Mouse (Mus musculus): ENCODE data around the gene Morc4. TPM values are rescaled to one million over a fixed set of nuclear protein-coding genes. Genes with fewer than 3 reads are reported as not detected.

Gene Morc4
- polyA plus RNA-seq, 1 experiment from 2014 or later, result 11.3 TPM

DNA sequence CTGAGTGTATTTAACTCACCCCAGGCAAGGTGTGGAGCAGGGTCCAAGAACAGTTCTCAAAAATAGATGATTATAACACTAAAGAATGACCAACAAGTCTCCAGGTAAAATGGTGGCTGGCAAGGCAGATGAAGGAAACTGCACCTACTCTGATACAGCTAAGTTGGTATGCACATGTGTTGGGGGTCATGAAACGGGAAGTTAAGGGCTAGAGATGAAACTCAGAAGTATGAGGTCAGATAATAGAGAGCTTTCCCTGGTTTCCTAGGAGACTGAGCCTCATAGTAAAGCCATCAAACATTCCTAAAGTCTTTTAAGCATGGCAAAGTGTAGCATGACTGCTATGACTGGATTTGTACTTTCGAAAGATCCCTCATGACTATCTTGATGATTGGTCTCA, 68.4 kb downstream of the Morc4 start:
- no peak overlapping the region for H3K9ac ChIP-seq
- H3K4me2 ChIP-seq, result no peak overlapping the region
- no peak overlapping the region for H3K27ac ChIP-seq
- 43% methylated on average over 2 of the region's 2 CpGs for WGBS (ENCODE audit: insufficient replicate concordance)
- H3K36me3 ChIP-seq, result no peaks in the 10 kb centered on the region
- H3K27me3 ChIP-seq, result no peaks in the 10 kb centered on the region
- no peak for ATAC-seq (ENCODE audit: low read depth)
- H3K4me1 ChIP-seq (replicated peaks), result no peaks in the 10 kb centered on the region
- no peak overlapping the region for H3K4me3 ChIP-seq (replicated peaks)
- no peaks in the 10 kb centered on the region for H3K9me3 ChIP-seq (replicated peaks)
- no peak for DNase-seq

DNA sequence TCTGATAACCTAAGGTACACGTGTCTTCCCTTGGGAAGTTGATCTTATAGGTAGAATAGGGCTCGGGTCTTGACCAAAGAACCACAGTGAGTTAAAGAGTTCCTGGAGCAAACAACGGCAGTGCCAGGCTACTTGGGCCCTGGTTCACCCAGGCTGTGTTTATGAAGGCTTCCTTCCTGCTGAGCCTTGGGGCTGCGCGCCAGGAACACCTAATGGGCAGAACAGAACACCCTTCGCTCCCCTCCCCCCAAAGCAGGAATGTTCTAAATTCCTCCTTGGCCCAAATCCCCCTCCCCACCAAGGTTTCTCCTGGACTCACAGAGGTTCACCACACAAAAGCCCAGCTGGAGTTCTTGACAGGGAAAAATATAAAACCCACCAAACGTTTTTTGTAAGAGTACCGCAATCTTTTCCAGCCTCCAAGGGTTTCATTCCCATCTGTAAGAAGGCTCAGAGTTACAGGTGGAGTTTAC, 71.0 kb downstream of the Morc4 start, which contains the start of gene Cldn2:
TSS of gene Cldn2 (plus strand) at position 423 of the 473 bp plus-strand sequence.
- Histone ChIP-seq H3K27ac (no peak within 1 kb of the TSS), H3K36me3 (no peaks in the 10 kb centered on the region), H3K27me3 (no peaks in the 10 kb centered on the region; the same call in 1 of the 2 replicates), H3K4me1 (replicated peaks) (no peaks in the 10 kb centered on the region), H3K9ac (no peak within 1 kb of the TSS), H3K9me3 (replicated peaks) (no peaks in the 10 kb centered on the region), H3K4me2 (no peak within 1 kb of the TSS), H3K4me3 (replicated peaks) (no peak within 1 kb of the TSS)
- WGBS (ENCODE audit: insufficient replicate concordance), result 69% methylated on average over 8 of the region's 8 CpGs
- no peak for ATAC-seq (ENCODE audit: low read depth)
- no peak for DNase-seq

DNA sequence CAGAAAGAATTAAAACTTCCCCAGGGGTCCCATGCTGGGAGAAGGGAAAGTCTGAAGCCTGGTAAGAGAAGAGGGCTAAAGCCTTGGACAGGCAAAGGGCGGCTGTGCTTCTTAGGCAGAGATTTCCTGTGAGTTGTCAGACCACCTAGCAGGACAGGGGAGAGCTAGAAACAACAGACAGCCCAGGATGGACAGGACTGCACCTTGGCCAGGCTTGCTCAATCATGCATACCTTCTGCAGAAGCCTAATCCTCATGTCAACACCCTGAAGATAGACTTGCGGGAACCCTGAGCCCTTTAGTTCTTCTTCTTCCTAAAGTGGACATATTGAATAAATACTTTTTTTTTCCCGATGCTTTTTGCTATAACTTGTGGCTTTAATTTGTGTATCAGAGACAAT, 71.5 kb downstream of the Morc4 start:
- H3K36me3 ChIP-seq, result no peaks in the 10 kb centered on the region
- H3K9ac ChIP-seq, result no peak overlapping the region
- no peak for DNase-seq
- H3K4me1 ChIP-seq (replicated peaks), result no peaks in the 10 kb centered on the region
- no peak overlapping the region for H3K27ac ChIP-seq
- no peak overlapping the region for H3K4me2 ChIP-seq
- no peaks in the 10 kb centered on the region for H3K9me3 ChIP-seq (replicated peaks)
- H3K27me3 ChIP-seq, result no peaks in the 10 kb centered on the region; the same call in 1 of the 2 replicates
- no peak overlapping the region for H3K4me3 ChIP-seq (replicated peaks)
- 67% methylated on average over 3 of the region's 3 CpGs for WGBS (ENCODE audit: insufficient replicate concordance)
- no peak for ATAC-seq (ENCODE audit: low read depth)

DNA sequence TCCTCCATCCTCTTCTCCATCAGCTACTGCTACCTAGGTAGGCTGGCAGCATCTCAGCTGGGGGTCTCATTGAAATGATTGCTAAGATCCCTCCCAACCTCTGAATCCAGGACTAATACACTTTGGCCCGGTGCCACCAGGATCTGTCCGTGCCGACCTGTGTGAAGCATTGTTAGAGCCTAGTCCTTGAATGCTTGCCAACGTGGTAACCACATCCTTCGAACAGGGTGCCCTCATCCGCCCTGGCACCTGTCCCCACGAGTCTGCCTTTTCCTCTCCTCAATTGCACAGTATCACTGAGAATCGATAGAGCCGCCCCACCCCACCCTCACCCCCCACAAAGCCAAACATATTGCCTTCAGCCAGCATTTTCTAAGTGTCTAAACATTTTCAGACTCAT, 73.6 kb downstream of the Morc4 start:
- H3K27ac ChIP-seq, result no peak overlapping the region
- no peaks in the 10 kb centered on the region for H3K4me1 ChIP-seq (replicated peaks)
- no peaks in the 10 kb centered on the region; the same call in 1 of the 2 replicates for H3K27me3 ChIP-seq
- no peak overlapping the region for H3K4me2 ChIP-seq
- H3K9ac ChIP-seq, result no peak overlapping the region
- H3K36me3 ChIP-seq, result no peaks in the 10 kb centered on the region
- no peak for ATAC-seq (ENCODE audit: low read depth)
- H3K4me3 ChIP-seq (replicated peaks), result no peak overlapping the region
- H3K9me3 ChIP-seq (replicated peaks), result no peaks in the 10 kb centered on the region
- no peak for DNase-seq
- WGBS (ENCODE audit: insufficient replicate concordance), result 74% methylated on average over 9 of the region's 9 CpGs

DNA sequence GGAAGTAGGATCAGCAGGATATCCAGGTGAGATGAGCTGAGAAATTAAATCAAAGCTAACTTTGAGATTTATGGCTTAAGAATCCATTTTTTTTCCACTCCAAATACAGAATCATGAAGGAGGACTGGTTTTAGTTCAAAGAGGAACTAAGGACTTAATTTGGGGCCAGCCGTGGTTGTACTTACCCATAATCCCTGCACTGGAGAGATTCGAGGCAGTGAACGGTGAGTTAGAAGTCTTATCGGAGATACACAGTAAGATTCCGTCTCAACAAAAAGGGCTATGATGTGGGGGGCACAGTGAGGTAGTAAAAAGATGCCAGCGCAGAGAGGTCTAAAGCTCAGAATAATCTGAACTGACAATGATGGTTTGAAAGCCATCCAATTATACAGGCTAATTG, 75.4 kb downstream of the Morc4 start:
- H3K27me3 ChIP-seq, result no peaks in the 10 kb centered on the region; the same call in 1 of the 2 replicates
- DNase-seq (no peak), ATAC-seq (ENCODE audit: low read depth) (no peak)
- H3K4me3 ChIP-seq (replicated peaks), result no peak overlapping the region
- H3K36me3 ChIP-seq, result no peaks in the 10 kb centered on the region
- no peak overlapping the region for H3K4me2 ChIP-seq
- 61% methylated on average over 6 of the region's 6 CpGs for WGBS (ENCODE audit: insufficient replicate concordance)
- no peak overlapping the region for H3K9ac ChIP-seq
- no peaks in the 10 kb centered on the region for H3K4me1 ChIP-seq (replicated peaks)
- no peak overlapping the region for H3K27ac ChIP-seq
- H3K9me3 ChIP-seq (replicated peaks), result no peaks in the 10 kb centered on the region

DNA sequence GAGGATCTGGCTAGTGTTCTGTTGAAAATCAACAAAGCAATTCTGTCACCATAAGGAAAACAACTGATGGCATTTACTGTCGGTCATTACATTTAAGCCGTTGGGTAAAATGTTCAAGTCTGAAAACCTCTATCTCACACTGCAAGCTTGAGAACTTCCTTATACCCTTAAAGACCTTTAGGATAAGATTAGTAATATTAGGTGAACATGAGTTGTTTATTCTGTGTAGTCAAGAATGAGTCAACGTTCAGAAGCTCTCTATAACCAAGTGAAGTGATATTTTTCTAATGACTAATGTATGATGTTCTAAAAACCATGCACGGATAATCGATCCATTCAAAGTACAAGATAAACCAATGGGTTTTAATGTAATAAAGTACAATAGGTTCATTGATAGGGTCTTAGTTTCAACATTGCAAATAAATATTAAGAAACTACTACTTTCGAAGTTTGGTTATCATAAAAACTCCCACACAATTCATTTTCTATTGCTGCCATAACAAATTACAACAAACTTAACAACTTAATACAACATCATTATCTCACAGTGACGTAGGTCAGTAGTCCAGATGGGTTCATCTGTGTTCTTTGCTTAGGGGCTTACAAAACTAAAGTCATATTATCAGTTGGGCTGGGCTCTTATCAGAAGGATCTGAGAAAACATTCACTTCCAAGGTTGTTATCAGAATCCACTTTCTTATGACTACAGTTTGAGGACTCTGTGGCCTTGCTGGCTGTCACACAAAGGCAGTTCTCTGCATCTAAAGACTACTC, 77.2 kb downstream of the Morc4 start:
- Histone ChIP-seq H3K9me3 (replicated peaks) (no peaks in the 10 kb centered on the region), H3K36me3 (no peaks in the 10 kb centered on the region), H3K4me1 (replicated peaks) (no peaks in the 10 kb centered on the region), H3K4me3 (replicated peaks) (no peak overlapping the region), H3K4me2 (no peak overlapping the region), H3K27me3 (no peaks in the 10 kb centered on the region; the same call in 1 of the 2 replicates), H3K27ac (no peak overlapping the region), H3K9ac (no peak overlapping the region)
- WGBS (ENCODE audit: insufficient replicate concordance), result 62% methylated on average over 7 of the region's 7 CpGs
- DNase-seq, result no peak
- no peak for ATAC-seq (ENCODE audit: low read depth)

DNA sequence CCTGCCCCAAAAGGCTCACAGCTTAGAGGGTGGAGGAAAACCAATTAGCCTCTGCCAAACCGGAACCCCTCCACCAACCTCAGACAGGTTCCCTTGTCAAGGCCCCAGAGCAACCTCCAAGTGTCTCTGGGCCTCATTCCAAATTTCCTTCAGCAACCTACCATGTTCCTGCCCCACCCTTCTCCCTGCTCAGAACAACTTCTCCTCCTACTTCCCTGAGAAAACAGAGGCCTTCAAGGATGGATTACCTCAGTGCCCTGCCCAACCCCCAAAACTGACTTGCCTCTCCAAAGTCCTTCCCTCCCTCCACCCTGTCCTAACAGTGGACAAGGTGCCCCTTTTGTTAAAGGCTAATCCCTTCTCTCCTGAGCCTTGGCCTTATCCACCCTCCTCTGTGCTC, 85.7 kb downstream of the Morc4 start:
- Histone ChIP-seq H3K4me2 (no peak overlapping the region), H3K4me3 (replicated peaks) (no peak overlapping the region), H3K4me1 (replicated peaks) (peaks cover 17% of the 10 kb centered on the region), H3K36me3 (no peaks in the 10 kb centered on the region), H3K27ac (no peak overlapping the region), H3K9ac (no peak overlapping the region), H3K9me3 (replicated peaks) (no peaks in the 10 kb centered on the region), H3K27me3 (no peaks in the 10 kb centered on the region)
- WGBS (ENCODE audit: insufficient replicate concordance), result 36% methylated on average over 1 of the region's 1 CpGs
- DNase-seq (no peak), ATAC-seq (ENCODE audit: low read depth) (no peak)

DNA sequence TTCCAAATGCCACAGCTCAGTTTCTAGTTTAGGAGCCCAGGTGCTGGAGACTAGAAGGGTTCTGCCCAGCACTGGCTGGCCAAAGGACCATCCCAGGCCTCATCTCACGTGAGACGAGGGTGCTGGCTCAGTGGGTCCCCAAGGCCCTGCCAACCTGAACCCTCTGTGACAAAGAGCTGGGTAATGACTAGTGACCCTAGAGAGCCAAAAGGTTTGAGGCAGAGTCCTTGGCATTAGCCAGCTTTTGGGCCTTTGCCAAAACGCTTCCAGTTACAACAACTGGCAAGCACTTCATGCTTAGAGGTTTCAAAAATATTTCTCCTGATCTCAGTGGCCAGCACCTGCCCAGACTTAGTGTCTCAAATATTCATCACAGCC, 88.4 kb downstream of the Morc4 start:
- no peak overlapping the region for H3K9ac ChIP-seq
- no peaks in the 10 kb centered on the region for H3K9me3 ChIP-seq (replicated peaks)
- no peak overlapping the region for H3K27ac ChIP-seq
- H3K36me3 ChIP-seq, result no peaks in the 10 kb centered on the region
- peaks cover 25% of the 10 kb centered on the region for H3K4me1 ChIP-seq (replicated peaks)
- WGBS (ENCODE audit: insufficient replicate concordance), result 74% methylated on average over 3 of the region's 3 CpGs
- H3K27me3 ChIP-seq, result no peaks in the 10 kb centered on the region
- DNase-seq (no peak), ATAC-seq (ENCODE audit: low read depth) (no peak)
- H3K4me2 ChIP-seq, result no peak overlapping the region
- no peak overlapping the region for H3K4me3 ChIP-seq (replicated peaks)

DNA sequence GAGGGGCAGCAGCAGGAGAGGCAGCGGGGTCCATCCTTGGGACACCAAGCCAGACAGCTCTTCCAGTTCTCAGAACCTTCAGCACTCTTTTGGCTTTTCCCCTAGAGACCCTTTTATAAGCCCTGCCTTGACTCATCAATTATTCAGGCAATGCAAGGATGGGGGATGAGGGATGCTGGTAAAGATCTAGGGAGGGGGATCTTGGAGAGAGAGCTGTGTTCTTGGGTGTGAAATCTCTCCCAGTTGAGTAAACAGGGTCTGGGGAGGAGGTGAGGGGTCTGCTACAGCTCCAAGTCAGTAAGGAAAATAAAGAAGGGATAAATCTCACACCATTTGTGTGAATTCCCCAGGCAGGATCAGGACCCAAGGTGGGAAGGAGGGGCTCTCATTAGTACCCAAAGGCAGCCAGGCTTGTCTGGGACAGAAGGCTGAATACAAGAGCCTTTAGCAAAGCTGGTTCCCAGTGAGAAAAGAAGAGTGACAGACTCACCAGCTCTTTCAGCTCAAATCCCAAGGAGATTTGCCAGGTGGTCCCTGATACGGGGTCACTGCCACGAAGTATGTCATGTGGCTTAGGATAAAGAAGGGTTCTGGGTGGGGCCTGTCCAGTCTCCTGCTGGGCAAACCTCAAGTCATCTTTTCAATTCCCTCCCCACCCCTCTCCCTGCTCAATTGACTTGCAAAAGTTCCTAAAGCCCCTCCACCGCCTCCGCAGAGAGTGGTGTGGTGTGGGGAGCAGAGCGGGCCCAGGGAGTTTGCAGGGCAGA, 89.0 kb downstream of the Morc4 start, which contains the start of gene Ripply1:
TSS of gene Ripply1 (minus strand) at position 76 of the 767 bp plus-strand sequence.
- H3K27ac ChIP-seq, result no peak within 1 kb of the TSS

DNA sequence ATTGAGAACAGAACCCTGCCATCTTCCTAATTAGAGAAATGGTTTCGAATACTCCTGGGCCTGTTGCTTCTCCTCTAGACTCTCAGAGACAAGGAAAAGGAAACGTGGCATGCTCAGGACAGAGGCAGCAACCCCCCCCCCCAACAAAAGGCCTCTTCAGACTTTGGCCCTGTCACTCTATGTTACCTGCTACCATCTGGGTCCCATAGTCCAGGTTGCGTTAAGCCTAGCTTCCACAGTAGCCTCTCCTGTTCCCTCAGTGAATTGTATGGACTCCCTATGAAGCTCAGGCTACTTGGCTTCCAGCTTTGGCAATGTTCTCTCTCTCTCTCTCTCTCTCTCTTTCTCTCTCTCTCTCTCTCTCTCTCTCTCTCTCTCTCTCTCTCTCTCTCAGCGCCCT, 89.9 kb downstream of the Morc4 start:
- Histone ChIP-seq H3K4me2 (no peak overlapping the region), H3K4me1 (replicated peaks) (peaks cover 25% of the 10 kb centered on the region), H3K9me3 (replicated peaks) (no peaks in the 10 kb centered on the region), H3K27me3 (no peaks in the 10 kb centered on the region), H3K27ac (no peak overlapping the region), H3K9ac (no peak overlapping the region), H3K36me3 (no peaks in the 10 kb centered on the region), H3K4me3 (replicated peaks) (no peak overlapping the region)
- no peak for DNase-seq
- 61% methylated on average over 4 of the region's 4 CpGs for WGBS (ENCODE audit: insufficient replicate concordance)
- ATAC-seq (ENCODE audit: low read depth), result no peak

More for the DNA sequence above, 89.0 kb downstream of the Morc4 start, which contains the start of gene Ripply1:
- Histone ChIP-seq H3K36me3 (no peaks in the 10 kb centered on the region), H3K4me3 (replicated peaks) (no peak within 1 kb of the TSS), H3K9ac (no peak within 1 kb of the TSS), H3K27me3 (no peaks in the 10 kb centered on the region), H3K9me3 (replicated peaks) (no peaks in the 10 kb centered on the region), H3K4me2 (no peak within 1 kb of the TSS), H3K4me1 (replicated peaks) (peaks cover 25% of the 10 kb centered on the region)
- WGBS (ENCODE audit: insufficient replicate concordance), result 53% methylated on average over 6 of the region's 6 CpGs
- DNase-seq (no peak), ATAC-seq (ENCODE audit: low read depth) (no peak)

DNA sequence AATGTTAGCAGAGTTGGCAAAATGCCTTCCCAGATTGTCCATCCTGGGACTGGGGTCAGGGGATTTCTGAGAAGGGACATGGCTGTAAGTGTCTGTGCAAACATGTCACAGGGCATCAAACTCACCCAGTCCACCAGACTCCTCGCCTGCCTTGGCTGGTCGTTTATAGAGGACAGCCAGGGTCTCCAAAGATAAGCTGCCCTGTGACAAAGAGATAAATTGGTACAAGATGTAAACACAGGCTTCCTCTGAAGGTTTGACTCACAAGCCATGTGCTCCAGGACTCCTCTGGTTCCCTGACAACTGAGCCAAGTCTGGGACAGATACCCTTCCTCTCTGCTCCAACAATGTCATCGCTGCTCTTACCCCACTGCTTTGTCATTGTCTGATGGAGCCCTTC, 90.5 kb downstream of the Morc4 start:
- Histone ChIP-seq H3K27ac (peak overlapping the region; percentile 50), H3K9me3 (replicated peaks) (no peaks in the 10 kb centered on the region)
- DNase-seq, result peak; percentile 8

More for the DNA sequence above, 90.5 kb downstream of the Morc4 start:
- ATAC-seq (ENCODE audit: low read depth), result peak; percentile 85
- Histone ChIP-seq H3K4me1 (replicated peaks) (peaks cover 25% of the 10 kb centered on the region), H3K9ac (no peak overlapping the region), H3K4me2 (no peak overlapping the region), H3K36me3 (no peaks in the 10 kb centered on the region), H3K27me3 (no peaks in the 10 kb centered on the region), H3K4me3 (replicated peaks) (no peak overlapping the region)
- WGBS (ENCODE audit: insufficient replicate concordance), result 19% methylated on average over 3 of the region's 3 CpGs
